Mouse (Mus musculus) midbrain, embryonic 12.5 days (tissue): Measurements from ENCODE around the gene Sec24a. TPM values are rescaled to one million over a fixed set of nuclear protein-coding genes. Genes with fewer than 3 reads are reported as not detected.
"Not testable (repeated sequence)": the region's sequence is repeated elsewhere in the genome, so short reads cannot be mapped to it uniquely, and the experiment has no call there.

ENCODE experiments used
- ATAC-seq: fragments of 200-750 bp; cut with Nextera tagmentation; 2 replicates; pipeline ENCODE4 v1.8.0; 2017; ENCODE audit warnings: low read depth, moderate TSS enrichment, moderate library complexity; ENCODE audit not compliant: low FRiP score
- H3K27ac ChIP-seq: fragments of 300-500 bp; sonication (generic); replicated peaks from 2 replicates; pipeline ENCODE4 v1.5.1; 2016; ENCODE audit warnings: mild to moderate bottlenecking
- H3K27me3 ChIP-seq: fragments of 300-500 bp; sonication (generic); 2 replicates; pipeline ENCODE4 v1.6.1; 2016; ENCODE audit warnings: mild to moderate bottlenecking
- H3K36me3 ChIP-seq: fragments of 300-500 bp; sonication (generic); 2 replicates; pipeline ENCODE4 v1.6.1; 2016
- H3K4me1 ChIP-seq: fragments of 300-500 bp; sonication (generic); 2 replicates; pipeline ENCODE4 v1.6.1; 2016
- H3K4me2 ChIP-seq: fragments of 300-500 bp; sonication (generic); replicated peaks from 2 replicates; pipeline ENCODE4 v1.6.1; 2016; ENCODE audit warnings: mild to moderate bottlenecking, moderate library complexity
- H3K4me3 ChIP-seq: fragments of 300-500 bp; sonication (generic); 2 replicates; pipeline ENCODE4 v1.5.1; 2016; ENCODE audit warnings: mild to moderate bottlenecking
- H3K9ac ChIP-seq: fragments of 300-500 bp; sonication (generic); replicated peaks from 2 replicates; pipeline ENCODE4 v1.6.1; 2016; ENCODE audit warnings: mild to moderate bottlenecking, moderate library complexity
- H3K9me3 ChIP-seq: fragments of 300-500 bp; sonication (generic); 2 replicates; pipeline ENCODE4 v1.6.1; 2016; ENCODE audit warnings: mild to moderate bottlenecking
- WGBS: fragments of 180-500 bp; shearing (Covaris S2); methylation state at CpG from one replicate; pipeline ENCODE4 v1.1.7; 2016; 5-methylcytosine and 5-hydroxymethylcytosine counted together
- polyA plus RNA-seq: library from polyadenylated mRNA; unstranded; fragments of >200 nt; fragmentation: Nextera tagmentation; extraction: Ambion mirVana; gene quantifications from 2 replicates; pipeline ENCODE4 v1.2.1, GENCODE M21; 2016

Sec24a gene
- polyA plus RNA-seq, 1 experiment from 2014 or later, result 15.8 TPM

DNA sequence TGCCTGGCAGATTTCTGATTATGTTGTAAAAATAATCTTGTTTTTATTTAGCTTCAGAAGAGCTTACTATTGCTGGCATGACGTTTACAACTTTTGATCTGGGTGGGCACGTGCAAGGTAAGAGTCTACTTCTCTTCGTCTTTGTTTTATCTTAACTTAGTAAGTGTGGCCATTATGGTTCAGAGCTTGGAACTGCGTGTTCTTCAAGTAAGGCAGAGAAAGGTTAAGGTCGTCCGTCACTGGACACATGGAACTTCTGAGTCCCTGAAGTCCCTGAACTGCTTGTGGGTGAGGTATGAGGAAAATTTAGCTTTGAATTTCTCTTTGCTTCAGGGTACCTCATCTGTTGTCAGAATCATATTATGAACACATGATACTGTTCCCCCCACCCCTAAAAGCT is 19.3 kb upstream of the Sec24a start:
- ATAC-seq, result no peak
- Histone ChIP-seq H3K27me3 (no peaks in the 10 kb centered on the region), H3K4me3 (no peak overlapping the region), H3K36me3 (peaks cover 64% of the 10 kb centered on the region), H3K9me3 (no peaks in the 10 kb centered on the region), H3K4me2 (no peak overlapping the region), H3K4me1 (no peaks in the 10 kb centered on the region), H3K27ac (no peak overlapping the region), H3K9ac (no peak overlapping the region)
- WGBS, result 93% methylated on average over 6 of the region's 6 CpGs

DNA sequence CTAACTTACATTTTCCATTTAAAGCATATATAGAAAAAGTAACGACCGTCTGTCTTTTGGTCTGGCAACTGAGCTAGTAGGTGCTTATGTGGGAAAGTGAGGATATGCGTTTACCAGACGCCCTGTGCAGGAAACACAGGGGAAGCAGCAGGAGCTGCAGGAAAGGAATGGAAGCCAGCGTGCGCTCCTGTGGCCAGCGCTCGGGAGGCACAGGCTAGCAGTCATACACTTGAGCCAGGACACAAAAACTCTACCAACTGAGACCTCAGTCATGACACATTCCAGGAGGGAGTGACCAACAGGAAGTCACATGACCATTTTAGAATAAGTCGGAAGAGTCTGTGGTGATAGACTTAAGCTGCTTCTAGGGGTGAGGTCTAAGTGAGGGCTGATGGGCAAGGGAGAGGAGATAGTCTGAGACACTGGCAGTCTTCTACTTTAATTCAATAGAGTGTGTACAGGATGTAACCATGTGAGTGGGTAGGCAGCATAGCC is 17.4 kb upstream of the Sec24a start:
- Histone ChIP-seq H3K9me3 (no peaks in the 10 kb centered on the region), H3K36me3 (peaks cover 52% of the 10 kb centered on the region), H3K4me3 (no peak overlapping the region), H3K27me3 (no peaks in the 10 kb centered on the region), H3K9ac (no peak overlapping the region), H3K27ac (no peak overlapping the region), H3K4me1 (no peaks in the 10 kb centered on the region), H3K4me2 (no peak overlapping the region)
- no peak for ATAC-seq
- WGBS, result 92% methylated on average over 9 of the region's 9 CpGs

DNA sequence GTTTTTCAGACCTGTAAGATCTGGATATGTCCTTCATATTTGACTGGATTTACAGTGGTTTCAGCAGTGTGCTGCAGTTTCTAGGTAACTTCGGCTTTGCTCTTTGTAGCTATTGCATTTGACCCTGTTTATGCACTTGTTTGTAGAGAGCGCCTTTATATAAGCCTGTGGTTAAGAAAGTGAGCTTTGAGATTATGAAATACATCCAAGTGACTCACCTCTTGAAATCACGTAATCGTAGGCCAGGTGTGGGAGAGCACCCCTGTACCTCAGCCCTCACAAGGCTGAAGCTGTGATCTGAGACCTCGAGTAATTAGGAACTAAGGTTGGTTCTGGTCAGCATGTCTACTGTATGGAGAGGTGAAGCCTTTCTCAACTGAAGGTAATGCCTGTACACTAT is 14.0 kb upstream of the Sec24a start:
- peaks cover 27% of the 10 kb centered on the region for H3K36me3 ChIP-seq
- no peak overlapping the region for H3K4me3 ChIP-seq
- no peak overlapping the region for H3K9ac ChIP-seq
- H3K27me3 ChIP-seq, result no peaks in the 10 kb centered on the region
- no peak overlapping the region for H3K4me2 ChIP-seq
- no peak for ATAC-seq
- H3K4me1 ChIP-seq, result no peaks in the 10 kb centered on the region
- 95% methylated on average over 5 of the region's 5 CpGs for WGBS
- H3K9me3 ChIP-seq, result no peaks in the 10 kb centered on the region
- H3K27ac ChIP-seq, result no peak overlapping the region

DNA sequence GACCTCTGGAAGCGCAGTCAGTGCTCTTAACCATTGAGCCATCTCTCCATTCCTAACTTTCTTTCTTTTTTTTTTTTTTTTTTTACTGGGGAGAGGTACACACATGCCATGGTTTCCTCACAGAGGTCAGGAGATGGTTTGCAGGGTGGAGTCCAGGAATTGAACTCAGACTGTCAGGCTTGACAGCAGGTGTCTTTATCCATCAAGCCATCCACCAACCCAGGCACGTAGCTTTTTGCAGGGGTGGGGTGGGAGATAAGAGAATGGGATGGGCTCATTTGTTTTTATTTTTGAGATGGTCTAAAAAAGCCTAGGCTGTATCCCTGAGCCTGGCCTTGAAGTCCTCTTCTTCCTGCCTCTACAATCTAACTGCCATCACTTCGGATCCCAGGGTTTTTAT is 12.1 kb upstream of the Sec24a start:
- Histone ChIP-seq H3K36me3 (peaks cover 11% of the 10 kb centered on the region), H3K4me1 (no peaks in the 10 kb centered on the region), H3K27ac (no peak overlapping the region), H3K9me3 (no peaks in the 10 kb centered on the region), H3K9ac (no peak overlapping the region), H3K4me2 (no peak overlapping the region), H3K4me3 (no peak overlapping the region), H3K27me3 (no peaks in the 10 kb centered on the region)
- WGBS, result 92% methylated on average over 3 of the region's 3 CpGs
- ATAC-seq, result no peak

DNA sequence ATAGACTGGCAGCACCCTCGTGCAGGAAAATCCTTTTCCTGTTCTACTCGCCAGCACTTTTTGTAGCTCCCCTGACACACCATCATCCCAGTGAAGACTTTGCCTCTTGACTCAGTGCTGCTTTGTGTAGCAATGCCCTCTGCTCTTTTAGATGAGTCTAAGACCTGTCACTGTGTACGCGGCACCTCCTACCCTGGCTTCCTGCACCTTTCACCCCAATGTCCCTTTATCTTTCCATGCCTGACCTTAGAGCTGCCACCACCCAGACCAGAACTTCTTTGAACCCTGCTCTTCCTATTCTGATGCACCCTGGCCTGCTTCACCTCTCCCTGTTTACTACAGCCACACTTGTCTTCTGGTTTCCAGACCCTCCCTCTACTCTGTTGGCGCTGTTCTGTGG is 4.9 kb upstream of the Sec24a start:
- 82% methylated on average over 5 of the region's 5 CpGs for WGBS
- Histone ChIP-seq H3K27ac (no peak overlapping the region), H3K4me1 (peaks cover 12% of the 10 kb centered on the region), H3K9me3 (no peaks in the 10 kb centered on the region), H3K4me2 (no peak overlapping the region), H3K36me3 (no peaks in the 10 kb centered on the region), H3K9ac (no peak overlapping the region), H3K27me3 (no peaks in the 10 kb centered on the region), H3K4me3 (no peak overlapping the region)
- ATAC-seq, result no peak

DNA sequence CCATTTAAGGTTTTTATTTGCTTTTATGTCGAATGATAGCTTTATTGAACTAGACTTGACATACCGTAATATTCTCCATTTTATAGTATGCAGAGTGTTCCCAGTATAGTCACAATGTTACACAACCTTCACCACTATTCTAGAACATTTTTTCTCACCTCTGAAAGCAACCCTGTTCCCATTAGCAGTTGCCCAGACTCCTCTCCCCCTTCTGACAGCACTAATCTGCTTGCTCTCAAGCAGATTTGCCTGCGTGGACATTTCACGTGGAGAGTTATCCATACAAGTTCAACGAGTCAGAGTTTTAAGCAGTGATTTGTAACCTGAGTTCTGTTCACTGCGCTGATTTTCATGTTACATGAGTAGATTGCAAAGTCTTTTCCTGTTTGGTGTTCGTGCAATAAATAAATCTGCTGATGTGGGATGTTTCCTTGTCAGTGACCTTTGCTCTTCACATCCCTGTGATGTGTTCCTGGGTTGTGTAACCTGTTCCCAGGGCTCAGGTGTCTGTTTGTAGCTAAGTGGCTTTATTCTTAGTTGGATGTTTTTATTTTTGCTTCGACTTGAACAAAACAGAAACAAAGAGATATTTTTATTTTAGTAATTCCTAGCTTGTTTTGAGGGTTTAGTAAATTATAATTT is 4.3 kb upstream of the Sec24a start:
- no peak overlapping the region for H3K27ac ChIP-seq
- no peak overlapping the region for H3K4me3 ChIP-seq
- H3K36me3 ChIP-seq, result no peaks in the 10 kb centered on the region
- H3K4me2 ChIP-seq, result no peak overlapping the region
- ATAC-seq, result no peak
- H3K27me3 ChIP-seq, result no peaks in the 10 kb centered on the region
- H3K4me1 ChIP-seq, result peaks cover 12% of the 10 kb centered on the region
- WGBS, result 86% methylated on average over 8 of the region's 8 CpGs
- H3K9me3 ChIP-seq, result no peaks in the 10 kb centered on the region
- no peak overlapping the region for H3K9ac ChIP-seq

DNA sequence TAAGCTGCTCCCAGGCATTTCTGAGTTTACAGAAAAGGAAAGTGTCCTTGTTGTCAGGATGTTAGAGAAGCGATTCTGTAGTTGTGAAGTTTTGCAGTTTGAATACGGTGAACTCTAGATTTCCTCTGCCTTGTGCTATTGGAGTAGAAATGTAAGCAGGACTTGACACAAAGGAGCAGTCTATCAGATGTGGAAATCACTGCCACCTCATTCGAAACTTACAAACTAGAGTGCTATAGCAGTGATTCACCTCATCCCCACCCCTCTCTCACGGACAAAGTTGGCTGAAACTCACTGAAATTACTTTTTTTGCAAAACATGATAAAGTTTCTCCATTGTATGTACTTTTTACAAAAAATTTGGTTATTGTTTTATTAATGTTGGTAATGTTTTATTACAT is 1.4 kb upstream of the Sec24a start:
- H3K4me2 ChIP-seq, result peak overlapping the region; percentile 85
- no peaks in the 10 kb centered on the region for H3K36me3 ChIP-seq
- H3K27ac ChIP-seq, result no peak overlapping the region
- WGBS, result 96% methylated on average over 4 of the region's 4 CpGs
- no peaks in the 10 kb centered on the region for H3K9me3 ChIP-seq
- peaks cover 12% of the 10 kb centered on the region for H3K4me1 ChIP-seq
- H3K27me3 ChIP-seq, result peaks cover 9% of the 10 kb centered on the region; the same call in 1 of the 2 replicates
- peak overlapping the region; percentile 59; the same call in 1 of the 2 replicates for H3K4me3 ChIP-seq
- no peak overlapping the region for H3K9ac ChIP-seq
- ATAC-seq, result no peak

DNA sequence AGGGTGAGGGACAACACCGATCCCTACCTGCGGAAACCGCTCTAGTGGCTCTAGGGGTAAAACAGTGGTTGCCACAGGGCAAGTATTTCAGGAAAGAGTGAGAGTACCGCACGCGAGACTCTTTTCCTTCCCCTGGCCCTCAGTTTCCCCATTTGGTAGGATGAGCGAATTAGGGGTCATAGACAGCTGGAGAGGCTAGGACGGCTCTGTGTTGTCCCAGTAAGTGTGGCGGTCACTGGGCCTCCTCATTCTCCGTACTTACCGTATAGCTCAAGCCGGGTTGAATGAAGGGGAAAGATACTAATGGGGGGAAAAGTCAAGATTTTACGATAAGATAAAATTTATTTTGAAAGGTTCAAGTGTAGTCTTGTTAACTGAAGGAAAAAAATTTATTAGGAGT is 521 bp upstream of the Sec24a start:
- no peaks in the 10 kb centered on the region for H3K9me3 ChIP-seq
- H3K4me2 ChIP-seq, result peak overlapping the region; percentile 85
- WGBS, result 10% methylated on average over 13 of the region's 13 CpGs
- H3K27me3 ChIP-seq, result peaks cover 9% of the 10 kb centered on the region; the same call in 1 of the 2 replicates
- peak; percentile 19; the same call in 1 of the 2 replicates for ATAC-seq
- peak overlapping the region; percentile 75 for H3K9ac ChIP-seq
- peaks cover 12% of the 10 kb centered on the region for H3K4me1 ChIP-seq
- H3K27ac ChIP-seq, result no peak overlapping the region
- H3K4me3 ChIP-seq, result peak overlapping the region; percentile 59
- H3K36me3 ChIP-seq, result no peaks in the 10 kb centered on the region

DNA sequence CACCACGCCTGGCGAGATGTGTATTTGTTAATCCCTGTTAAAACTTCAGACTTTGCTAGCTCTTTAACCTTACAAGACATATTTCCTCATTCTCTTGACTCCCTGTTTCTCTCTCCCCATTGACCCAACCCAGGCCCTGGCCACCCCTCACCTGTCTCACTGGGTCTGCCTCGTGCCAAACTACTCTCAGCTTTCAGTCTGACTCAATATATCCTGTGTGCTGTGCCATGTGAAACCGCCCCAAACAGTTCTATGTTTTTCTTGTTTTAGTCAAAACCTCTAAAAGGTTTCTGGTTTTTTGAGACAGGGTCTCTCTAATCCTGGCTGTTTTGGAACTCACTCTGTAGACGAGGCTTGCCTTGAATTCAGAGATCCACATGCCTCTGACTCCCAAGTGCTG is 2.2 kb downstream of the Sec24a start:
- Histone ChIP-seq H3K4me2 (no peak overlapping the region), H3K27ac (no peak overlapping the region), H3K36me3 (no peaks in the 10 kb centered on the region), H3K27me3 (peaks cover 9% of the 10 kb centered on the region; the same call in 1 of the 2 replicates), H3K9me3 (no peaks in the 10 kb centered on the region), H3K9ac (no peak overlapping the region), H3K4me1 (peaks cover 13% of the 10 kb centered on the region), H3K4me3 (no peak overlapping the region)
- 76% methylated on average over 5 of the region's 5 CpGs for WGBS
- ATAC-seq, result no peak

DNA sequence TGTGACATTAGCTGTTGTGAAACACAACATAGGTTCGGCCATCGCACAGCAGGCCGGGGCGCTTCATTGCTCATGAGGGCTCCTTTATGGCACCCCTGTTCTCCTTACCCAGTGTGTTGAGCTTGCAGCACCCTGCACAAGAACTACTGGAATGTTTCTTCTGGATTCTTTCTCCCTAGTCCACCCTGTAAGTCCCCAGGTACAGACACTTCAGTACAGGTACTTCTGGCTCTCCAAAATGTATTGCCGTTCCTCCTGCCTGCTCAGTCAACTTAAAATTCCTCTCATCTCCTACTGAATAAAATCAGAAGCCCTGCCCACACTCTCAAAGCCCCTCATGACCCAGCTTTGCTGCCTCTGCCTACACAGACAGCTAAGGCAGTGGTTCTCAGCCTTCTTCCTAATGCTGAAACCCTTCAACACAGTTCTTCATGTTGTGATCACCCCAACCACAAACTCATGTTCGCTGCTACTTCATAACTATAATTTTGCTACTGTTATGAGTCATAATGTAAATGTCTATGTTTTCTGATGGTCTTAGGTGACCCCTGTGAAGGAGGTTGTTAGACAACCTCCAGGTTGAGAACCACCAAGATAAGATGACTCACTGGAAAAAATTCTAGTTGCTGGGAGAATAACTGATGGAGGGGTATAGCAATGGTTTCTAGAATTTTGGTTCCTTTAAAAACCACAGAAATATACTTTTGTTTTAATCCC is 3.3 kb downstream of the Sec24a start:
- whole genome bisulfite sequencing, result 87% methylated on average over 6 of the region's 6 CpGs
- H3K9me3 ChIP-seq, result no peaks in the 10 kb centered on the region
- peaks cover 9% of the 10 kb centered on the region; the same call in 1 of the 2 replicates for H3K27me3 ChIP-seq
- no peak overlapping the region for H3K4me2 ChIP-seq
- H3K4me3 ChIP-seq, result no peak overlapping the region
- peaks cover 19% of the 10 kb centered on the region for H3K4me1 ChIP-seq
- H3K36me3 ChIP-seq, result no peaks in the 10 kb centered on the region
- ATAC-seq, result no peak
- H3K27ac ChIP-seq, result no peak overlapping the region
- no peak overlapping the region for H3K9ac ChIP-seq

DNA sequence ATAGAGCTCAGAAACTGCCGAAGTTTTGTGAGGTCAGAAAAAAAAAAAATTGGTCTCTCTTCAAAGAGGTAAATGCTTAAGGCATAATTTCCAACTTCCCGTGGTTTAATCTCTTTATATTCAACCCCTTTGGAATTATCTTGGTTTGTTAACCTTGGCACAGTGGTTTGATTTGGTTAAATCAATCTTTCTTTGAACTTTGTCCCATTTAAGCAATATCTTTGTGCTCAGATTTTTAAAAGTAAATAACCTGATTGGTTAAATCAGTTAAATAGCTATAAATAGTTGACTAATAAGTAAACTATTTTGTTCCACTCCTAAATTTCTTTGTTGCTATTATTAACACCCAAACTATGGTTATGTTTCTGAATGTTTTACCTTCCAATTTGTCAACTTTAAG is 4.2 kb downstream of the Sec24a start:
- ATAC-seq, result no peak
- WGBS, result 85% methylated on average over 2 of the region's 2 CpGs

DNA sequence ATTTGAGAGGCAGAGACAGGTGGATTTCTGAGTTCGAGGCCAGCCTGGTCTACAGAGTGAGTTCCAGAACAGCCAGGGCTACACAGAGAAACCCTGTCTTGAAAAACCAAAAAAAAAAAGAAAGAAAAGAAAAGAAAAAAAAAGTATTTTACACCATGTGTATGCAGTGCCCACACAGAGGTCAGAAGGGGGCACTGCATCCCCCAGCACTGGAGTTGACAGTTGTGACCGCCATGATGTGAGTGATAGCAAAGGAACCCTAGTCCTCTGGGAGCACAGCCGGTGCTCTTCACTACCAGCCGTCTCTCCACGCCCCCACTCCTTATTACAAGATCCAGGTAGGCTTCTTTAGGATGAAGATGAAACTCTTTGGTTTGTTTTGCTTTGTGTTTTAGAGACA is 5.2 kb downstream of the Sec24a start:
- not testable (repeated sequence) for H3K4me3 ChIP-seq, H3K27ac ChIP-seq, ATAC-seq, H3K36me3 ChIP-seq, H3K9ac ChIP-seq, H3K4me2 ChIP-seq, H3K9me3 ChIP-seq, H3K27me3 ChIP-seq
- WGBS, result 89% methylated on average over 5 of the region's 5 CpGs
- H3K4me1 ChIP-seq, result peaks cover 17% of the 10 kb centered on the region

More for the DNA sequence above, 4.2 kb downstream of the Sec24a start:
- H3K4me2 ChIP-seq, result no peak overlapping the region
- peaks cover 18% of the 10 kb centered on the region for H3K4me1 ChIP-seq
- H3K9me3 ChIP-seq, result no peaks in the 10 kb centered on the region
- H3K4me3 ChIP-seq, result no peak overlapping the region
- H3K36me3 ChIP-seq, result no peaks in the 10 kb centered on the region
- no peak overlapping the region for H3K27ac ChIP-seq
- H3K9ac ChIP-seq, result no peak overlapping the region
- peaks cover 9% of the 10 kb centered on the region; the same call in 1 of the 2 replicates for H3K27me3 ChIP-seq
